Mouse (Mus musculus) ES-Bruce4 (cell line): ENCODE data around the gene Psmb2. TPM values are rescaled to one million over a fixed set of nuclear protein-coding genes. Genes with fewer than 3 reads are reported as not detected.

Experiments
- H3K27ac ChIP-seq: 2 replicates; pipeline ENCODE4 v1.5.1; 2012; ENCODE audit warnings: low read length, inconsistent platforms; ENCODE audit not compliant: insufficient read depth
- H3K27me3 ChIP-seq: 2 replicates; pipeline ENCODE4 v1.6.1; 2012; ENCODE audit warnings: mild to moderate bottlenecking, low read length, inconsistent platforms; ENCODE audit not compliant: control insufficient read depth, poor library complexity, insufficient read depth, severe bottlenecking
- H3K36me3 ChIP-seq: 2 replicates; pipeline ENCODE4 v1.6.1; 2012; ENCODE audit warnings: inconsistent platforms, mild to moderate bottlenecking, low read length, moderate library complexity; ENCODE audit not compliant: control insufficient read depth, poor library complexity, insufficient read depth, severe bottlenecking
- H3K4me1 ChIP-seq: one replicate; pipeline ENCODE4 v1.8.1; 2011; ENCODE audit warnings: low read length; ENCODE audit not compliant: control insufficient read depth, insufficient read depth
- H3K4me3 ChIP-seq: 2 replicates; pipeline ENCODE4 v1.5.1; 2011; ENCODE audit warnings: low read depth, mild to moderate bottlenecking, low read length
- H3K9ac ChIP-seq: 2 replicates; pipeline ENCODE4 v1.6.1; 2012; ENCODE audit warnings: low read depth, mild to moderate bottlenecking, inconsistent platforms; ENCODE audit not compliant: poor library complexity, severe bottlenecking
- H3K9me3 ChIP-seq: replicated peaks from 2 replicates; pipeline ENCODE4 v1.6.1; 2012; ENCODE audit warnings: mild to moderate bottlenecking, low read length, inconsistent platforms; ENCODE audit not compliant: control insufficient read depth, poor library complexity, insufficient read depth, severe bottlenecking
- CTCF ChIP-seq: IDR thresholded peaks from one replicate; pipeline ENCODE4 v1.8.1; 2011; ENCODE audit warnings: low read depth, low read length
- EP300 ChIP-seq: IDR thresholded peaks from 2 replicates; pipeline ENCODE4 v1.6.1; 2011; ENCODE audit warnings: low read depth, low read length; ENCODE audit not compliant: insufficient read depth
- POLR2A ChIP-seq: IDR thresholded peaks from one replicate; pipeline ENCODE4 v1.8.1; 2011; ENCODE audit warnings: low read length; ENCODE audit not compliant: insufficient read depth
- polyA plus RNA-seq: library from polyadenylated mRNA; stranded (reverse); fragments of >200 nt; gene quantifications from 2 replicates; pipeline ENCODE4 v1.2.4, GENCODE M21; 2011; ENCODE audit warnings: low read depth; ENCODE audit not compliant: missing spikeins, insufficient read depth, insufficient read length

Gene Psmb2
- polyA plus RNA-seq, 1 experiment = 339 TPM

DNA sequence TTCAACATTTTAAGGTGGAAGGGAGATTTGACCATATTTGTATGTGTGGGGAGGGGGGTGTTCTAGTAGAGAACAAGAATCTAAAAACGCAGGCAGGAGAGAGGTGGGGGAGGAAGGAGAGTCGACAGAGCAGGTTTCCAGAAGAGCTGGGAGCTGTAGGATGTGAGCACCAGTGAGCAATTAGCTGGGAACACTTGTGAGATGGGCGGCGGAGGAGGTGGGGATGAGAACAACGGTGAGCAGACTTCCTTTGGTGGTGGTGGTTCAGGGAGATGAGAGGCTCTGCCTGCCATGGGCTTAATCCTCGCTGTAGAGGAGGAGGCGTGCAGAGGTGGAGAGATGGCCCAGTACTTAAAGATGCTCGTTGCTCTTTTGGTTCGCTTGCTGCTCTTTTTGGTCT, 35.5 kb upstream of the Psmb2 start:
- H3K27me3 ChIP-seq = no peaks in the 10 kb centered on the region
- no peaks in the 10 kb centered on the region for H3K36me3 ChIP-seq
- H3K9me3 ChIP-seq = no peaks in the 10 kb centered on the region
- H3K27ac ChIP-seq = no peak overlapping the region
- H3K9ac ChIP-seq = no peak overlapping the region
- TF ChIP-seq POLR2A = no peak
- no peak for TF ChIP-seq EP300
- no peak for TF ChIP-seq CTCF
- H3K4me3 ChIP-seq = no peak overlapping the region
- H3K4me1 ChIP-seq = no peaks in the 10 kb centered on the region

DNA sequence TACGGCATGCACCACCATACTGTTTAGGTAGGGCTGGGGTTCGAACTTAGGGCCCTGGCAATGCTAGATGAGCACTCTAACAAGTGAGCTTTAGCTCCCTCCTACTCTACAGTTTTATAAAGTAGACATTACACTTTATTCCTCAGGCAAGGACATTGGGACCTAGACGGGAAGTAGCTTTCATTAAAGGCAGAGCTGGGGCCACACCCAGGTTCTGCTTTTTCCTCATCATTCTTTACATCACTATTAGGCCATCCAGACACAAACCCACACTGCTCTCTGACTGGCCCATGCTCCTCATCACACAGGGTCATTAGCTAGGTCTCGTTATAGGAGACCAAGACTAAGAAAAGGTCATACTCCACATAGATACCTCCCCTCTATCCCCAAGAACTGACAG, 33.6 kb upstream of the Psmb2 start:
- H3K9me3 ChIP-seq = no peaks in the 10 kb centered on the region
- no peaks in the 10 kb centered on the region for H3K27me3 ChIP-seq
- H3K4me3 ChIP-seq = no peak overlapping the region
- H3K27ac ChIP-seq = no peak overlapping the region
- H3K36me3 ChIP-seq = no peaks in the 10 kb centered on the region
- no peaks in the 10 kb centered on the region for H3K4me1 ChIP-seq
- no peak for TF ChIP-seq POLR2A
- TF ChIP-seq CTCF = no peak
- no peak for TF ChIP-seq EP300
- no peak overlapping the region for H3K9ac ChIP-seq

DNA sequence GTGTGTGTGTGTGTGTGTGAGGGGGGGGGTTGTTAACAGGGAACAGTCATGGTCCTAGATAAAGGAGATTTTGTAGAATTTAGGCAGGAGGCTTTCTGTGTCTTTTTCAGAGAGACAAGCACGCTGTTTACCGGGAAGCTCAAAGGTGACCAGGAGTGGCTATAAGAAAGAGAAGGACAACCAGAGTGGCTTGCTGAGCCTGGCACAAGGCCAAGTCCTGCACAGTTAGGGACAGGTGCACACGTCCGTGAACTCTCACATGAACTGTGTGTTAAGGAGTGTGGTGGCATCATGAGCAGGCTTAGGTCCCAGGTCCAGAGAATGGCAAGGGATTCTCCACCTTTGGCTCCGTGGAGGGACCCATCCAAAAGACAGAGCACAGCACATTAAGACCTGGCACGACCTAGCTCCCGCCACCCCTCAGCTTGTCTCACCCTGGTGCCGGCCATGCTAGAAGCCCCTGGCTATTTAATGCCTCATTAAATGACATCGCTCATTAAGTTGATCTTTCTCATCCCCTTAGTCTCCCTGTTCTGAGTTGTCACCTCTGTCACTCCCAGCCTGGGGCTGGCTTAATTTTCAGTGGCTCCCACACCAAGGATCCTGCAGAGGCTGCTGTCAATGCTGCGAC, 33.0 kb upstream of the Psmb2 start:
- Histone ChIP-seq H3K4me3 (no peak overlapping the region), H3K27ac (no peak overlapping the region), H3K36me3 (no peaks in the 10 kb centered on the region), H3K4me1 (no peaks in the 10 kb centered on the region), H3K9ac (no peak overlapping the region), H3K9me3 (no peaks in the 10 kb centered on the region), H3K27me3 (no peaks in the 10 kb centered on the region)
- TF ChIP-seq CTCF = no peak
- no peak for TF ChIP-seq POLR2A
- no peak for TF ChIP-seq EP300

DNA sequence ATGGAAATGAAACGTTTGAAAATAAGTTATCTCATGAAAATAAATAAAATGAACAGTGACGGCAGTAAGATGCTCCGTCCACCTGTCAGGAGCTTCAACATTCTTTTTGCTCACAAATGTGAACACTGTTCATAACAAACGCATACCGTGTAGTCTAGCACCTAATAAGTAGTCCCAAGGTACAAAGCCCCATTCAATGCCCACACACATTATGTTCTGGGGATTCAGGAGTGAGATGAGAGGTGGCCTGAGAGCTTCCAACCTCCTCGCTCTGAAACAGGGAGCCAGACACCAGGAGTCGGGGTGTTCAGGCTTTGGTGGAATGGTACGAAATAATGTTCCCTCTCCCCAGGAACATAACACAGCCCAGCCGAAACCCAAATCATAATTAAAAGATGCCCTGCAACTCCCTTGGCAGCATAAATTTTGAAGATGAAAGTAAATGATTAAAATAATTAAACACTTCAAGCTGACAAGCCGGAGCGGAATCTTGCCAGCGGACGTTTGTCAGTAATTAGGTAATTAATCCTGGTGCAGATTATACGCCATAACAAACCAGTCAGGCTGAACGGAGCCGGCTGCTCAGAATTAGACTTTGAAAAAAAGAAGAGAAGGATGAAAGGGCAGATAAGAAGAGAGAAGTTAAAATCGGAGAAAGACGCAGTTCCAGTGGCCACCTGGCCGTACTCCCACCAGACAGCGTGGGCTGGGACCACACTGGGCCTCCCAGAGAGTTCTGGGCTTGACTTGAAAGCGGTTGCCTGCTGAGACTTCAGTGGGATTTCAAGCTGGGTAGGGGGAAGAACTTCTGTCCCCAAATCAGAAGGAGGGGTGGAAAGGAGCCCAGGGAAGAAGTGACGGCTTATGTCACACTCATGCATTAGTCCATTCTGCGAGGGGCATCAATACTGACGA, 29.2 kb upstream of the Psmb2 start:
- H3K36me3 ChIP-seq = no peaks in the 10 kb centered on the region
- H3K9me3 ChIP-seq = no peaks in the 10 kb centered on the region
- H3K4me1 ChIP-seq = no peaks in the 10 kb centered on the region
- no peak overlapping the region for H3K4me3 ChIP-seq
- TF ChIP-seq EP300 = no peak
- TF ChIP-seq POLR2A = no peak
- TF ChIP-seq CTCF = no peak
- no peak overlapping the region for H3K9ac ChIP-seq
- H3K27ac ChIP-seq = no peak overlapping the region
- H3K27me3 ChIP-seq = no peaks in the 10 kb centered on the region; the same call in 1 of the 2 replicates

DNA sequence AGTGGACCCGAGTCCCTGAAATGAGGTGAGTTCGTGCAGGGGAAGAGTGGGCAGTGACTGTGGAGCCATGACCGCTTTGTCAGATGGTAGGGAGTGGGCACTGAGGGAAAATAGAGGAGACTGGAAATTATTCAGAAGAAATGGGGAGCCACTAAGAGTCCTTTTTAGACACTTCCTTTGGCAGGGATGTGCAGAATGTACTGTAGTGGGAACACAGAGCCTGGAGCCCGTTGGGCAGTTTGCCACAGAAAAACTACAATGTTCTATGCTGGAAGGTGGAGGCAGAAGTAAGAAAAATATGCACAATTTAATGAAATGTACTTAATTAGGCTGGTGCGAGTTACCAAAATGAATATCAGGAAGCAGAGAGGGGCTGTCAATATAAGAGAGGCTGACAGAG, 24.3 kb upstream of the Psmb2 start:
- H3K9ac ChIP-seq = no peak overlapping the region
- no peak overlapping the region for H3K4me3 ChIP-seq
- no peak for TF ChIP-seq CTCF
- no peak for TF ChIP-seq EP300
- TF ChIP-seq POLR2A = no peak
- no peaks in the 10 kb centered on the region; the same call in 1 of the 2 replicates for H3K27me3 ChIP-seq
- H3K36me3 ChIP-seq = no peaks in the 10 kb centered on the region
- H3K27ac ChIP-seq = no peak overlapping the region
- H3K4me1 ChIP-seq = no peaks in the 10 kb centered on the region
- H3K9me3 ChIP-seq = no peaks in the 10 kb centered on the region

DNA sequence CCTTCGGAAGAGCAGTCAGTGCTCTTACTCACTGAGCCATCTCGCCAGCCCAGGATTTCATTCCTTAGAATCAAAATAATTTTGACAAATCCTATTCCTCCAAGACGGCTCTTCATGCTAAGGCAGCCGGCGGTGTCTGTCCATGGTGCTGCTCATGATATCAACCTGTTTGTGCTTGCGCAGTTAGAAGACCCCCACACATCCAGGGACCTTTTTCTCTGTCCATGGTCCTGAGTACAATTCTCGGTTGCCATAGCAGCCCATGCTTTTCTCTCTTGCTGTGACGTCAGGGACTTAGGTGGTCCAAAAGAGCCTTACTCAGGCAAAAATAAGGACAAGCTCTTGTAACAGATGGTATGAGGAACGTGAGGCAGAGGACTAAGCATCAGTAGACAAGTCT, 22.1 kb upstream of the Psmb2 start:
- Histone ChIP-seq H3K27ac (no peak overlapping the region), H3K9me3 (no peaks in the 10 kb centered on the region), H3K9ac (no peak overlapping the region), H3K27me3 (no peaks in the 10 kb centered on the region; the same call in 1 of the 2 replicates), H3K36me3 (no peaks in the 10 kb centered on the region), H3K4me1 (no peaks in the 10 kb centered on the region), H3K4me3 (no peak overlapping the region)
- TF ChIP-seq EP300 (no peak), POLR2A (no peak), CTCF (no peak)
